Mouse (Mus musculus) kidney, adult 11 months (tissue): Measurements from ENCODE around the gene Rnf224.
A peak's percentile ranks its signal among the peaks of the same experiment; 100 is the strongest.

Source experiments
- DNase-seq: peaks from one replicate; pipeline ENCODE4 v3.0.0; 2022

The Rnf224 gene

GRCm38 (mm10) chr2:25194006-25194405, 42.6 kb downstream of the Rnf224 start:
- DNase-seq = no peak

GRCm38 (mm10) chr2:25193330-25193770, 43.2 kb downstream of the Rnf224 start:
- DNase-seq = peak; percentile 87

GRCm38 (mm10) chr2:25187841-25188240, 48.7 kb downstream of the Rnf224 start:
- no peak for DNase-seq

- no peak for DNase-seq
These were observed 50.0 kb downstream of the Rnf224 start for GRCm38 (mm10) chr2:25186575-25186930.

GRCm38 (mm10) chr2:25185625-25186574, 50.7 kb downstream of the Rnf224 start:
- no peak for DNase-seq

- no peak for DNase-seq
These were observed 52.1 kb downstream of the Rnf224 start for GRCm38 (mm10) chr2:25184496-25184895.
